Mouse (Mus musculus): ENCODE measurements around the gene Slc4a7.

Slc4a7 gene

DNA sequence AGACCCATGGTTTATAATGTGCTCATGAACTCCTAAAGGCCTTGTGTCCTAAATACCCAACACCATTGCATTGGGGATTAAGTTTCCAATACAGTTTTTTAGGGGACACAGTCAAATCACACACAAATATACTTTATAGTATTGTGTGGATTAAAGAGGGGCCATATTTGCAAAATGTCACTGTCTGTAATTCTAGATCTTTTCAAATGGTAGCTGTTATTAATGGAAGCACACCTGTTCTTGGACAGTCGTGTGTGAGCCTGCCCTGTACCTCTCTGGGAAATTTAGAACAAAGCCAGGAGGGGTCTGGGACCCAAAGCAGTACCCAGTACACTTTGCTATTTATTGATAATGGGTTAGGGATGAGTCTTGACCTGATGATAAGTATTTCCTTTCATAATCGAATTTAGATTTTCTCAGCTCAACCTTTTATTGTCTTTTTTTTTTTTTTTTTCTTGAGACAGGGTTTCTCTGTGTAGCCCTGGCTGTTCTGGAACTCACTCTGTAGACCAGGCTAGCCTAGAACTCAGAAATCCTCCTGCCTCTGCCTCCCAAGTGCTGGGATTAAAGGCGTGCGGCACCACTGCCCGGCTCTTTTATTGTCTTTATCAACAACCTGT lies at the start of gene Slc4a7:
Slc4a7 (plus strand) TSS at position 570 of the 620 bp plus-strand sequence.
- DNase-seq, result no peak

DNA sequence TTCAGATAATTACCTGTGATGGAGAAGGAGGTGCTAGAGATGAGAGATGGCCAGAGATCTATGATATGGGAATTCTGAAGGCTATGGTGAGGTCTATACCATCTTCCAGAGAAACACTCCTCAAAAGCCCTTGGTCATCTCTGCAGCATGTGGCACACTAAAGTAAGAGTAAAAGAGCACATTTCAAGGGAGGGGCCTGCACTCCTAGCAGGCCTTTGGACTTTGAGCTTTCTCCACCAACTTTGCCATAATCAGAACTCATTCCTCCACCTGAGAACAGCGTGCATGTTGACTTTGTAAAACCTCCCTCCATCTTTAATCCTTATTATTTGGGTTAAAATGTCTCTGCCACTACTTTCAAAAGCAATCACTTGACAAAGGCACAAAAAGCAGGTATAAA lies 31.5 kb upstream of the Slc4a7 start:
- DNase-seq, result no peak

DNA sequence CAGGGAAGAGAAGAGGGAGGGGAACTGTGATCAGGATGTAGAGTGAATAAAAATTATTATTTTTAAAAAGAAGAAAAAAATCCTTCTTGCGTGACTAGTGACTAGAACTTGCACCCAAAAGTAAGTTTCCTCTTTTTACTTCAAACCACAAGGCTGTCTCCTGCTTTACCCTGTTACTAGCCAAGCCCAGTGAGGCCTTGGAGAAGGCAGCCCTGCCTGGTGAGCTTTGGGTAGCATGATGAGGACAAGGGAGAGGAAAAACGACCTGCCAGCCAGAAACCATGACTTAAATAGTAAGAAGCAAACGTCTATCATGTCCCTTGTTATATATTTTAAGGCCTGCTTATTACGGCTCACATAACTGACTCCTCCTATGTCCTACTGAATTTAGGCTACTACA lies 20.5 kb upstream of the Slc4a7 start:
- no peak for DNase-seq

DNA sequence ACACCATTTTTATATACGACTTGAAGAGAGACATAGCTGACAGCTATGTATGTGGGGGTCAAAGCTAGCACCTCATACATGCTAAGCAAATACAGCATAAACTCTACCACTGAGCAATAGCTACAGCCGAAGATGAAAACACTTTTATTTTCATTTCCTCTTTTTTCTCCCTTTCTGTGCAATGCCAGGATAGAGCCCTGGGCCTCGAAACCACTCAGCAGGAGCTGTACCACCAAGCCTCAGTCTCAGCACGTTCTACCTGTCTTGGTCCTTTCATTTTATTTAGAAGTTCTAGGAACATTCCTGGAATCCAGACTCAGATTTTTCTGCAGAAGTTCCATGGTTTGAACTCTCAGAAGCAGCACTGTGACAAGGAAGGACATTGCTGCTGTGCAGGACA lies 17.3 kb upstream of the Slc4a7 start:
- no peak for DNase-seq

DNA sequence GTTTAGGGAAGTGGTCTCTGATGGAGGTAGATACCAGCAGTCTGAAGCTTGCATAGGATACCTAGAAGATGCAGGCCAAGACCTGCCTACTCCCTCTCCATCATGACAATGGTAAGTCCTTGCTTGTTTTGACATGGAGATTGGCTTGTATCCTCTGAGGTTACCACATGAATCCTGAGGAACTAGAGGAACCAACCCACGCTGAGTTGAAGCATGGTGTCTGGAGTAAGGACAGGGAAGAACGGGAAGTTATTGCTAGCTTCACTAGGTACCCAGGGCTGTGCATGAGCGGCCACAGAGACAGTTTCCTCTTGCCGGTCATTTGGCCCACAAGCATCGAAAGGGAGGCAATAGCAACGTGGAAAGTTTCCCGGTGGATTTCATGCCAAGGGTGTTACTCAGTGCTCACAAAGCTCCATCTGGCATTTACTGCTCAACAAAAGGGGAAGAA lies 16.0 kb upstream of the Slc4a7 start:
- no peak for DNase-seq

DNA sequence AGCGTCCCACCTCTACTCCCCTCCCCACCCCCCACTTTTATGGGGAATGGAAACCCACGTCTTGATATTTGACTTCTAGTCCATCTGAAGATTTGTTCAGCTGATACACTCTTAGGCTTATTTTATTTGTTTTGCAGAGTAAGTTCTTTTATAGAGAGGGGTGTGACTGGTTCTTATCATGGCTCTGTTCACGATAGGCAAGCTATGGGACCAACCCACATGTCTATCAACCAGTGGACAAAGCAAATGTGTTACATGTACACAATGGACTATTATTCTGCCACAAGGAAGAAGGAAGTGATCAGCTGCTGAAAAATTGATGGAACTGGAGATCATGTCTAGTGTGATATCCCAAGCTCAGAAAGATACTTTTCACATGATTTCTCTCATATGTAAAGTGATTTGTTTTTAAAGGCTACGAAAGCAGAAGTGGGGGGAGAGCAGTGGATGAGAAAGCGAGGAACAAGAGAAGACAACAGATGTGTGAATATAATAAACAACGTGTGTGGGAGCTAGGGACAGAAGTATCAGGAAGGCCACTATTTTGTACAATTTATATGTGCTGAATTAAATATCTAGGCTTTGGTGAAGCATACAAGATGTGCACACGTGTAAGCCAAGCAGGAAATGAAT lies 14.7 kb upstream of the Slc4a7 start:
- no peak for DNase-seq

DNA sequence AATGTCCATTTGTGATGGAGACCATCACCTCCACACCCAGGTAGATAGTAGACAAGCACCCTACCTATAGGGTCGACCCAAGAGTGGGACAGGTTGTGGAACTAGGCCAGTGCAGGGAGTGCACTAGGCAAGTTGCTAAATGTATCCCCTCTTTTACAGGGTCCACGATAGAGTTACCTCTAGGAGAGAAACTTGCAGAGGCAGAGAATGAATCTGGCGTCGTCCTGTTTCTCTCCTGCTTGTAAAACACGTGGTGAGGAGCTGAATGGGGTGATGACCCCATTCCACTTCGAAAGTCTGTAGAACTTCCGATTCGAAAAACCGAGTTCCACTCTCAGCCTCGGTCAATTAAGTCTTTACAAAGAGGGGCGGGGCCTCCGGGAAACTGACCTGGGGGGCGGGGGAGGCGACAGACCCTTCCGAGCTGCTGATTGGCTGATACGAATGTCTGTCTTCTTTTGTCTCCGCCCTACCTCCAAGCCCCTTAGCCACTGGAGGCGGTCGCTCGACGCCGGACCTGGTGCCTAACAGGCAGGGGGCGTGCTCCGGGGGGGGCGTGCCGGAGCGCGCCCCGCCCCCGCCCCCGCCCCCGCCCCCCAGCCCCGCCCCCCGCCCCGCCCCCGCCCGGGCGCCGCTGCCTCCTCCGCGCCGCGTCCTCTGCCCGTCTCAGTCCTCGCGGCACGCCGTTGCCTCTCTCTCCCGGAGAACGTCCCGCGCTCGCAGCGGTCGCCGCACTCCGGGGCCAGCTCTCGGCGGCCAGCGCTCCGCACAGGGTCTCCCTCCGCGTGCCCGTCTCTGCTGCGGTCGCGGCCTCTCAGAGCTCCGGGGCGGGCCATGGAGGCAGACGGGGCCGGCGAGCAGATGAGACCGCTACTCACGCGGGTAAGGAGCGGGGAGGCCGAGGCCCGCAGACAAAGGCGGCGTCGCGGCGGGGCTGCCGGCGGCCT lies 593 bp downstream of the Slc4a7 start:
- peak; percentile 98 for DNase-seq

DNA sequence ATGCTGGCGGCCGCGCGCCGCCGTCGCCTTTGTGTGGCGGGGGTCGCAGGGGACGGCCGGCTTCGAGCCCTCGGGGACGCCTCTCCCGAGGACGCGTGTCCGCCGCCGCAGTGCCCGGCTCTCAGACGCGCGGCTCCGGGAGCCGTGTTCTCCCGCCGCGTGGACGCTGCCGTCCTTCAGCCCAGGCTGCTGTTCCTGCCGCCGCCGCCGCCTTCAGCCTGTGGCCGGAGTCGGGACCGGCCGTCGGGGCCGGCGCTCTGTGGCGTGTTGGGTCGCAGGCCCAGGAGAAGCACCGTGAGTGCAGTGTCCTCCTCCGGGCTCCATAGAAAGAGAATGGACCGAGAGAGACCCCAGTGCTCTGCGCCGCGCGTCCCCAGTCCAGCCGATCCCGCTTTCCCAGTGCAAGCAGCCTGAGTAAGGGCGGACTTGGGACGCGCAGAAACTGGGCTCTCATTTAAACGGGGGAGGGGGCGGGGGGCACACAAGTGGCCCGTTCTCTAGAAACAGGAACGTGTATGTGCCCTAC lies 1.3 kb downstream of the Slc4a7 start:
- peak; percentile 71 for DNase-seq

DNA sequence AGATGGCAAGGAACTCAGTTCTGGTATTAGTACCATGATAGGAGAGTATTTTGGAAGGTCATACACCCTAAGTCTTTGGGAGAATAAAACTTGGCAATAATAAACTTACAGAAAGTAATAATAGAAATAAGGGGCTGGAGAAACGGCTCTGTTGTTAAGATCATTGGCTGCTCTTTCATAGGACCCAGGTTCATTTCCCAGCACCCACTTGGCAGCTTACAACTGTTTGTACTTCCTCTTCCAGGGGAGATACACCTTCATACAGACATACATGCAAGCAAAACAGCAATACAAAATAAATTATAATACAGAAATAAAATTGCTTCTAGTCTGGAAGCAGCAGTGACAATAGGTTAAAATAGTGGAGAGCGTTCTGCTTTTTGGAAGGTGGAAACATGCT lies 2.6 kb downstream of the Slc4a7 start:
- DNase-seq, result no peak

DNA sequence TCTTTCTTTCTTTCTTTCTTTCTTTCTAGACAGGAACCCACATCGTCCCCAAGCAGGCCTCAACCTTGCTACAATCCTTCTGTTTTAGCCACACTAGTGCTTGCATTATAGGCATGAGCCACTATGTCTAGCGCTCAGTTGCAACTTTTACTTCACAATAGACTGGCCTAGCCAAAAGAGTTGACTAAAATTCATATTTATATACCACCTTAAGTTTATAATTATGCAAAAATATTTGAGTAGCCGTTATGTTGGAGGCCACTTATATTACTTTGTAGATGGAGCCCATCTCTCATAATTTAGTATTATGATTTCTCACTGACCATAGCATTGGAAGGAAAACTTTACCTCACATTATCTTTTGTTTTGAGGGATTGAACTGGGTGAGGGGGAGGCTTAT lies 3.0 kb downstream of the Slc4a7 start:
- no peak for DNase-seq

DNA sequence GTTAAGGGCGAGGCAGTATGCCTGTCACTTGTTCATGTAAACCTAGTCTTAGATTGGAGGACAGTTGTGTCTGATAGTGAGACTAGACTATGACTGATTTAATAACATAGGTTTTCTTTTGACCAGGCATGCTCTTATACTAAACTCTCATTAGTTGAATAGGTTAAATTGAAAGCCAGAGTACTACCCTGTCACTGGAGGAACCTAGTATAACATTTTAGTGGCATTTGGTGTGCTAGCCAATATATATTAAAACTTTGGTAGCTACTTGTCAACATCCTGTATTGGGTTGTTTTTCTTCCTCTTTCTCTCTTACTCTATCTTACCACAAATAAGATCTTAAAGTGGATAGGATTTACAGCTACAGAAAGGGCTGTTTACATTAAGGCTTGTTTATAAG lies 4.3 kb downstream of the Slc4a7 start:
- DNase-seq, result no peak

DNA sequence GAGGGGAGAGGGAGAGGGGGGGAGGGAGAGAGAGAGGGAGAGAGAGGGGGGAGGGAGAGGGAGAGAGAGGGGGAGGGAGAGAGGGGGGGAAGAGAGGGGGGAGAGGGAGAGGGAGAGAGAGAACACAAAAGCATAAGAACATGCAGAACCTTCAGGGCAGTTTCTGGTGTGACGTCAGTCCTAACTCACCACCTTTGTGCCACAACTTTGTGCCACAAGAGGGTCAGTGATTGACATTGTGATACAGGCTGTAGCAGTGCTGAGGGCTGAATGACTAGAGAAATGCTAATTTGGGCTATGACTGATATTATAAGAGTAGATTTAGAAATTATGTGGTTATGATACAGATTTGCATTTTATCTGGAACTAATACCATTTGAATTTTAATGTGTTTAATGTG lies 5.0 kb downstream of the Slc4a7 start:
- no peak for DNase-seq

DNA sequence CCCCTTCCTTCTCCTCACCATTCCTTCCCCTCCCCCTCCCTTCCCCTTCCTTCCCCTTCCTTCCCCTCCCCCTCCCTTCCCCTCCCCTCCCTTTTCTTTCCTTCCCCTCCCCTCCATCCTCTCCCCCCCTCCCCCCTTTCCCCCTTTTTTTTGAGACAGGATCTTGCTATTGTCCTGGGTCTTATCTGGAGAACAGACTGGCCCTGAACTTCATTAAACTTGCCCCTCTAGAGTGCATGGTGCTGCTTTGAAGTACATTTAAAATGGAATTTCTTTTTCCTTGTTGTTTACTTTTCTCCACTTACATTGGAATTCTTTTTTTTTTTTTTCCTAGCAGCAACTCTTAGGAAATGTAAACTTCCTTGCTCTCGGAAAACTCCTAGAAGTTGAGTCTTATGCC lies 6.9 kb downstream of the Slc4a7 start:
- no peak for DNase-seq

DNA sequence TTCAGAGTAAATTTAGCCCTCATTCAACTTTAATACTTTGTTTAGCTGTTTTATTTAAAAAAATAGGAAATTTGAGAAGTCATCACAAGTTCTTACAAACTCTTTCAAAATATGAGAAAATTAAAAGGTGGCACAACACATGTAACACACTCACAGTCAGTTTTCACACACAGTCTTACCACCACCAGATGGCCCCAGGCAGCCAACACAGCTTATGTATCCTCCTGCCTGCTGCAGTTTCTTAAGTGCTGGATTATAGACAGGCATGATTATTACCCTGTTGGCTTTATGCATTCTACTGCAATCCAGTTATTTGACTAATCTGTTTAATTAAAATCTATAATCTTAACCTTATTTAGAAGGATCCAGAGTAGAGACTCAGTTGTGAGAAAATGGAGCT lies 12.1 kb downstream of the Slc4a7 start:
- peak; percentile 5 for DNase-seq

DNA sequence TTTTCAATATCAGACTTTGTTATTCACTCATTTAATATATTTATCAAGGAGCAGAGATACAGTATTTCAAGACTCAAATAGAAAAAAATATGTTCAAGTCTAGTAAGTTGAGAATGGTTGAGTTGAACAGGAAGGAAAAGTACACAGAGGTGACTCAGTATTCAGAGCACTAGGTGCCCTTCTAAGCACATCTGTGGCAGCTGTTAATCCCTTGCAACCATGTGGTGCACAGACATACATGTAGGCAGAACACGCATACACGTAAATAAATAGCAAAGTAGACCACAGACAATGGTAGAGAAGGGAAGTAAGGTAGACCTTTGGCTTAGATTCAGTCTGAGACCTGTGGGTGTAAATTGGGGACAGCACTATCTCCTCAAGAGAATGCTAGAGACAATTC lies 13.7 kb downstream of the Slc4a7 start:
- DNase-seq, result no peak

DNA sequence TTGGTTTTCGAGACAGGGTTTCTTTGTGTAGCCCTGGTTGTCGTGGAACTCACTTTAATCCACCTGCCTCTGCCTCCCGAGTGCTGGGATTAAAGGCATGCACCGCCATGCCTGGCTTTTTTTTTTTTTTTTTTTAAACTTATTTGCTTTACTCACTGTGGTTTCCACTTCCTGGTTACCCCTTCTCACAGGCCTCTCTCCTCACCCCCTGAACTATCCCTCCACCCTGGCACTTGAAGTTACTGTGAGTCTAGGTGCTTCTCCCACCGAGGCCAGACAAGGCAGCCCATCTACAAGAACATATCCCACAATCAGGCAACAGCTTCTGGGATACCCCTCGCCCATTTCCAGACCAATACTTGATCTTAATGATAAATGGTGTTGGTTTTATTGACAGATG lies 14.8 kb downstream of the Slc4a7 start:
- no peak for DNase-seq

DNA sequence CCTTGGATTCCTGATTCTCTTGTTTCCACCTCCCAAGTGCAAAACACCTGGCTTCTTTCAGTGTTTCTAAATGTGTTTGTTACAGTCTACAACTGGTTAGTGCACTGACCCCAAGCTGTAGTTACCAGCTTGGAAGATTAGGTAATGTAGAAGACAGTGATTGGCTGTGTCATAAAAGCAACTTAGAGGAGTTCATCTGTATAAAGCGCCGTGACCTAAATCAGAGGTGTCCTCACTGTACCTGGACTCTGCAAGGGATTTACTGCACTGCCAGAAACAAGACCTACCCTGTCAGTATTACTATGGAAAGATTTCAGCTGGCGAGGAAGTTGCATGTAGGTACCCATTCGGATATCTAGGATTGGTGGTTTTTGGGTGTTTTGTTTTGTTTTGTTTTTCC lies 16.5 kb downstream of the Slc4a7 start:
- no peak for DNase-seq

DNA sequence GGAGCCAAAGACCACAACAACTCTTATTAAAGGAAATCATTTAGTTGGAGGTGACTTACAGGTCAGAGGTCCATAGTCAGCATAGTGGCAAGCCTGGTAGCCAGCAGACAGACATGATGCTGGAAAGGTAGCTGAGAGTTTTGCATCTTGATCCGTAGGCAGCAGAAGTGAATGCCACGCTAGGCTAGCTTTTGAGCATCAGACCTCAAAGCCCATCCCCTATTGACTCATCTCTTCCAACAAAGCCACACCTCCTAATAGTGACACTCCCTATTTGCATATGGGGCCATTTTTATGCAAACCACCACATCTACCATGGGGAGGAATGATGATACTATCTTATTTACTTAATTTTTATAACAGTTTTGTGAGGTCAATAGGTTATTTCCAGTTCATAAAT lies 79.1 kb downstream of the Slc4a7 start:
- DNase-seq, result no peak

DNA sequence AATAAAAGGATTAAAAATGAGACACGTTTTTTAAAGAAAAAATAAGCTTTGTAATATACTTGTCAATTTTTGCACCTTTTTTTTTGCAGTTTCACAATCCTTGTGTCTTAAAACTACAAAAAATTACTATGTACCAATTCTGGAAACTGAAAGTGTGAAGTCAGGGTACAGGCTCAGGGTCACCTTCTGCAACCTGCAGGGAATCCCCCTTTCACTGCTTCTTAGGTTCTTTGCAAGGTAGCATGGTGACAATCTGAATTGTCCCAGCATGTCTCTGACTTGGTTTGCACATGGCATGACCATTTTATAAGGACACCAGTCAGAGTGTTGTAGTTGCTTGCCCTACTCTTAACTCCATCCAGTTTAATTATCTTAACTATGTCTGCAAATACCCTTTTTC lies 82.1 kb downstream of the Slc4a7 start:
- no peak for DNase-seq

DNA sequence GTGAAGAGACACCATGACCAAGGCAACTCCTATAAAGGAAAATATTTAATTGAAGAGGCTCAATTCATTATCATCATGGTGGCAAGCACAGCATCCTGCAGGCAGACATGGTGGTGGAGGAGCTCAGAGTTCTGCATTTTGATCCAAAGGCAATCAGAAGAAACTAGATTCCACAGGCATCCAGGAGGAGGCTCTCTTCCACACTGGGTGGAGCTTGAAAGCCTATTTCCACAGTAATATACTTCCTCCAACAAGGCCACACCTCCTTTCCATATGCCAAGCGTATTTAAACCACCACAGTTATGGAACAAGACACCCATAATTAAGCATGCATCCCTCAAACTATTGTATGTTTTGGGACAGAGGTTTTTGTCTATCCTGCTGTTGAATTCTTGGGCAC lies 84.9 kb downstream of the Slc4a7 start:
- no peak for DNase-seq

DNA sequence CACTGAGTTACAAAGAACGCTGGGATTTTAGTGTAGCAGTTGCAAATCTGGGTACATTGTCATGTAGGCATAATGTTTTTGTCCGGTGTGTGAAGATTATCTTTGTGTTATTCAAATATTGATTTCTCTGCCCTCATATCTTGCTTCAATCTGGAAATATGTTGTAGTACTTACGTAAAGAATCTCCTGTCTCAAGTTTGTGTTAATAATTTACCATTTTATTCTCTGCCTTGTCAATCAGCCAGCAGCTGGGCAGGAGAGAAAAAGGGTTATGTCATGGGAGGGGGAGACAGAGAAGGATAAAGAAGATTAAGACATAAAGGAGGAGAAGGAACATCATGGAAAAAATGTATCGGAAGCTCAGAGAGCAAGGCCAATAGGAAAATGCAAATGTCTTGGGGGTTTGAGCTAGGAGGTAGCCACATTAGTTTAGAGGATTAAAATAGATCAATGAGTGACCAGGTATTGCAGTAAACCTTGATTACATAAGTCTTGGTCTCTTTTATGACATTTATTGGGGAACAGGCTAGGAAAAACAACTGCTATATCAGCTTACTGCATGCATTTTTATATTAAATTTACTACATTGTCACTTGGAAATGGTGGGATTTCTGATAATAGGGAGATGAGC lies 87.9 kb downstream of the Slc4a7 start:
- DNase-seq, result no peak

DNA sequence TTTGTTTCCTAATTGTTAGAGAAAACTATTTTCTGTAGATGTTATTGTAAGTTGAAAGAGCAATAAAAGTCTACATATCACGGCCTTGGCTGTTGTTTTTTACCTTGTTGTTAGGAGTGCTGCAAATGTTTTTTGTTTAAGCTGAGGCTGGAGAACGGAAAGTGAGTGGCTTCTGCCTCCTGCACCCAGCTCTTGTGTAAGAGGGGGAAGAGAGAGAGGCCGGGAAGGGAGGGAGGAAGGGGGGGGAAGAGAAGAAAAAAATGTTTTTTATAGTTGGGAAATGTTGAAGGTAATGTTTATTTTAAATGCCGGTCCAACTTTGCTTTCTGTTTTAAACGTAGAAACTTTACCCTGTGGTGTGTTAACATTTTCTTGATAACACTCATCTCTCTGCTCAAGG lies 97.8 kb downstream of the Slc4a7 start:
- DNase-seq, result no peak

DNA sequence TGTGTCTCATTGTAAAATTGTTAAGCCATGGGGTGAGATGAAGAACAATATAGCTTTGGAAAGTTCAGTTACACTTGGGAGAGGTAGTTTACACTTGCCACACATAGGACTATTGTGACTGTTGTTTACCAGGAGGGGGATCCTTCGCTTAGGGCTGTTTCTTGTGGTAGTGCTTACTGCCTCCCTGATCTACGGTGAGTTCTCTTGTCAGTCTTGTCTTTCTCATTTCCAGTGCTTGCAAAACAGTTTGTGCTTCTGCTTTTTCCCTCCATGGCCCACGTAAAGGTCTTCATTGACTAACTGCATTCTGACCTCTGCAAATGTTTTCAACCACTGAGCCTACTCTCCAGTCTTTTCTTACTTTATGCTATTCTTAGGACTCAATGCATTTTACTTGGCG lies 98.3 kb downstream of the Slc4a7 start:
- DNase-seq, result no peak
